Mouse (Mus musculus): ENCODE data around the gene Gpr108.

The Gpr108 gene

GRCm38 (mm10) chr17:57207938-57208337 lies 40.3 kb downstream of the Gpr108 start:
- no peak for DNase-seq (ENCODE audit: low read depth)

GRCm38 (mm10) chr17:57201841-57202724 lies 46.2 kb downstream of the Gpr108 start:
- DNase-seq (ENCODE audit: low read depth), result peak; percentile 51

- peak; percentile 91 for DNase-seq (ENCODE audit: low read depth)
Observed at GRCm38 (mm10) chr17:57198252-57198651, 50.0 kb downstream of the Gpr108 start.

GRCm38 (mm10) chr17:57195326-57196010 lies 52.8 kb downstream of the Gpr108 start:
- no peak for DNase-seq (ENCODE audit: low read depth)

- DNase-seq (ENCODE audit: low read depth), result peak; percentile 35
Observed at GRCm38 (mm10) chr17:57194771-57195170, 53.5 kb downstream of the Gpr108 start.

GRCm38 (mm10) chr17:57194041-57194507 lies 54.2 kb downstream of the Gpr108 start, which contains the start of gene Tnfsf14:
TSS of gene Tnfsf14 (minus strand) at chr17:57194177.
- DNase-seq (ENCODE audit: low read depth), result peak; percentile 96

- DNase-seq (ENCODE audit: low read depth), result peak; percentile 13
Observed at GRCm38 (mm10) chr17:57188510-57189192, 59.6 kb downstream of the Gpr108 start.

GRCm38 (mm10) chr17:57185641-57186040 lies 62.6 kb downstream of the Gpr108 start:
- no peak for DNase-seq (ENCODE audit: low read depth)
